Mouse (Mus musculus) lung, adult 2 months (tissue): ENCODE data around the gene Skap2.

ENCODE experiments used
- CTCF ChIP-seq: fragments of 200-500 bp; IDR thresholded peaks from 2 replicates; pipeline ENCODE4 v1.5.1; 2011; ENCODE audit warnings: mild to moderate bottlenecking, low read length, control low read depth; ENCODE audit not compliant: insufficient read depth
- POLR2A ChIP-seq: fragments of 200-500 bp; IDR thresholded peaks from 2 replicates; pipeline ENCODE4 v1.6.1; 2011; ENCODE audit warnings: low read depth, mild to moderate bottlenecking, control low read depth, low read length, borderline replicate concordance; ENCODE audit errors: extremely low read depth

DNA sequence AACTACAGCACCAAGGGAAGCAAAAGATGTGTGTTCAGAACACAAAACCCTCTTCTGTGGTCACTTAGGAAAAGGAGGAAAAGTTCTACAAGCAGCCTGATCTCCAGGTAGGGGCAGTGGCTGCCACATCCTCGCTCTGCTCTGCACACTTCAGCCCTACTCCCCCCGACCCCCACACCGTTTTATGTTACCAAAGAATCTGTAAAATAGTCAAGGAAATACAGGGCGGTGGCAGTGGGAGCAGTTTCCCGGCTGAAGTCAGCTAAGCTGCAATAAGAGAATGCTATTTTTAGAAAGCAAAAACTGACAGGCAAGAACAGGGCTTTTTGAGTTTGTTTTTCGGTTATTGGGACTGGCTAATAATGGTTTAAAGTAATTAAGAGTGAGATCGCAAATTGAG lies 160.8 kb downstream of the Skap2 start:
- TF ChIP-seq POLR2A, result no peak
- TF ChIP-seq CTCF, result no peak
